ENCODE assay signal across 10 mouse cellular contexts in genomic region chr8:70605871-70606779, GRCm38 (mm10). TPM values are rescaled to one million over a fixed set of nuclear protein-coding genes. Genes with fewer than 3 reads are reported as not detected.
DNase-seq lines count a peak whose midpoint lies in the region; ATAC-seq lines count a peak whose summit lies in the region.
"Had no signal": no experiment of that assay in that cellular context is flagged by ENCODE, and none has a peak within 500 bp of the region (broad histone marks: within the 10 kb centered on the region; RNA-seq: fewer than 3 reads in every experiment).

No protein-coding gene starts in this region.

- H3K27ac ChIP-seq in forebrain, embryonic 12.5 days: 0 out of 2 replicates have a peak overlapping the region, but pooled peaks have one; percentile 19
- H3K27ac ChIP-seq in forebrain, embryonic 14.5 days (ENCODE audit: low read depth, low read length): no peak overlapping the region
- H3K27ac ChIP-seq in lung, embryonic 15.5 days: no peak overlapping the region
- no peak overlapping the region for H3K27ac ChIP-seq in limb, embryonic 11.5 days (replicated peaks; ENCODE audit: low read depth, low read length)
- H3K27ac ChIP-seq in neural tube, embryonic 15.5 days (replicated peaks): no peak overlapping the region

- H3K9ac ChIP-seq in forebrain, embryonic 12.5 days: no peak overlapping the region; the same call in 1 of the 2 replicates
- H3K9ac ChIP-seq in forebrain, embryonic 14.5 days (ENCODE audit: low read length): no peak overlapping the region
- H3K9ac ChIP-seq in lung, embryonic 15.5 days: no peak overlapping the region
- H3K9ac ChIP-seq in limb, embryonic 11.5 days (ENCODE audit: low read length): peak overlapping the region; percentile 30; the same call in 1 of the 2 replicates
- no peak overlapping the region for H3K9ac ChIP-seq in neural tube, embryonic 15.5 days (replicated peaks)

- peaks cover 17% of the 10 kb centered on the region; the same call in 1 of the 2 replicates for H3K27me3 ChIP-seq in forebrain, embryonic 12.5 days
- H3K27me3 ChIP-seq in forebrain, embryonic 14.5 days (replicated peaks; ENCODE audit: control insufficient read depth, insufficient read depth, low read length): peaks cover 2% of the 10 kb centered on the region; the same call in 1 of the 2 replicates
- H3K27me3 ChIP-seq in lung, embryonic 15.5 days: no peaks in the 10 kb centered on the region
- H3K27me3 ChIP-seq in limb, embryonic 11.5 days (ENCODE audit: control insufficient read depth, insufficient read depth, low read length): no peaks in the 10 kb centered on the region
- H3K27me3 ChIP-seq in neural tube, embryonic 15.5 days (replicated peaks): no peaks in the 10 kb centered on the region

- peak overlapping the region; percentile 84; the same call in 1 of the 2 replicates for H3K4me2 ChIP-seq in forebrain, embryonic 12.5 days
- no peak overlapping the region for H3K4me2 ChIP-seq in forebrain, embryonic 14.5 days (ENCODE audit: low read length)
- peak overlapping the region; percentile 95; the same call in 1 of the 2 replicates for H3K4me2 ChIP-seq in lung, embryonic 15.5 days
- H3K4me2 ChIP-seq in limb, embryonic 11.5 days (ENCODE audit: low read depth, severe bottlenecking): peak overlapping the region; percentile 90
- peak overlapping the region; percentile 74 for H3K4me2 ChIP-seq in neural tube, embryonic 15.5 days

- WGBS in forebrain, embryonic 12.5 days: 90% methylated on average over 9 of the region's 9 CpGs
- WGBS in forebrain, embryonic 14.5 days: 94% methylated on average over 9 of the region's 9 CpGs
- WGBS in lung, embryonic 15.5 days: 88% methylated on average over 9 of the region's 9 CpGs
- WGBS in limb, embryonic 11.5 days: 89% methylated on average over 9 of the region's 9 CpGs
- 89% methylated on average over 9 of the region's 9 CpGs for WGBS in neural tube, embryonic 15.5 days

- H3K4me3 ChIP-seq in forebrain, embryonic 12.5 days (replicated peaks): no peak overlapping the region
- H3K4me3 ChIP-seq in forebrain, embryonic 14.5 days (ENCODE audit: low read depth, low read length): no peak overlapping the region
- no peak overlapping the region for H3K4me3 ChIP-seq in lung, embryonic 15.5 days
- no peak overlapping the region; the same call in 1 of the 2 replicates for H3K4me3 ChIP-seq in limb, embryonic 11.5 days (ENCODE audit: low read depth, low read length)
- no peak overlapping the region for H3K4me3 ChIP-seq in neural tube, embryonic 15.5 days (replicated peaks)

- H3K36me3 ChIP-seq in forebrain, embryonic 12.5 days (replicated peaks): peaks cover 11% of the 10 kb centered on the region
- H3K36me3 ChIP-seq in forebrain, embryonic 14.5 days (ENCODE audit: control insufficient read depth, insufficient read depth, low read length): peaks cover 4% of the 10 kb centered on the region; the same call in 1 of the 2 replicates
- H3K36me3 ChIP-seq in lung, embryonic 15.5 days: peaks cover 15% of the 10 kb centered on the region
- H3K36me3 ChIP-seq in limb, embryonic 11.5 days (ENCODE audit: control insufficient read depth, insufficient read depth, low read length): peaks cover 11% of the 10 kb centered on the region
- H3K36me3 ChIP-seq in neural tube, embryonic 15.5 days: 0 out of 2 replicates have a peak, but pooled peaks cover 8% of the 10 kb centered on the region

- ATAC-seq in forebrain, embryonic 12.5 days (ENCODE audit: low FRiP score): no peak
- no peak for ATAC-seq in forebrain, embryonic 14.5 days
- no peak for ATAC-seq in lung, embryonic 15.5 days (ENCODE audit: borderline replicate concordance, extremely low read depth, low FRiP score, low TSS enrichment)
- ATAC-seq in limb, embryonic 11.5 days (ENCODE audit: insufficient number of reproducible peaks, low FRiP score, low TSS enrichment, low read depth): no peak
- ATAC-seq in neural tube, embryonic 15.5 days (ENCODE audit: low FRiP score): no peak

- DNase-seq in forebrain, embryonic 14.5 days (ENCODE audit: low spot score): no peak
- DNase-seq in lung, postnatal 25 days (ENCODE audit: low spot score): no peak
- no peak for DNase-seq in limb, embryonic 11.5 days (ENCODE audit: low spot score)
- DNase-seq in urinary bladder, postnatal 4 days (ENCODE audit: low spot score in 2 of 2): no peak
- DNase-seq in lung, postnatal 36 days: no peak
- DNase-seq: adrenal gland, adult 8-10 months; spleen, adult 18-20 months had no signal

- H3K4me1 ChIP-seq in forebrain, embryonic 12.5 days: peaks cover 76% of the 10 kb centered on the region
- H3K4me1 ChIP-seq in forebrain, embryonic 14.5 days (ENCODE audit: control insufficient read depth, insufficient read depth, low read length): peaks cover 38% of the 10 kb centered on the region
- peaks cover 47% of the 10 kb centered on the region for H3K4me1 ChIP-seq in lung, embryonic 15.5 days
- H3K4me1 ChIP-seq in limb, embryonic 11.5 days (ENCODE audit: control insufficient read depth, insufficient read depth, low read length): peaks cover 31% of the 10 kb centered on the region
- peaks cover 75% of the 10 kb centered on the region for H3K4me1 ChIP-seq in neural tube, embryonic 15.5 days

- no peaks in the 10 kb centered on the region for H3K9me3 ChIP-seq in forebrain, embryonic 12.5 days
- H3K9me3 ChIP-seq in forebrain, embryonic 14.5 days (replicated peaks; ENCODE audit: control insufficient read depth, low read length): no peaks in the 10 kb centered on the region
- H3K9me3 ChIP-seq in lung, embryonic 15.5 days: no peaks in the 10 kb centered on the region
- no peaks in the 10 kb centered on the region for H3K9me3 ChIP-seq in limb, embryonic 11.5 days (ENCODE audit: control insufficient read depth, low read length)
- no peaks in the 10 kb centered on the region for H3K9me3 ChIP-seq in neural tube, embryonic 15.5 days (replicated peaks)

RNA-seq across cellular contexts. Expression of gene Ssbp4, which starts 2.5 kb away (rescaled TPM):
- polyA plus RNA-seq in forebrain, embryonic 12.5 days (2016; fragmentation: Nextera tagmentation; extraction: Ambion mirVana): 97.4 and 106 TPM in 2 replicates
- polyA plus RNA-seq in forebrain, embryonic 14.5 days (2014; fragmentation: Nextera tagmentation; extraction: Ambion mirVana): 135 and 147 TPM in 2 replicates
- polyA plus RNA-seq in lung, embryonic 15.5 days (2015; fragmentation: Nextera tagmentation; extraction: Ambion mirVana): 111 and 122 TPM in 2 replicates
- 167 and 177 TPM in 2 replicates for polyA plus RNA-seq in limb, embryonic 11.5 days (2014; fragmentation: Nextera tagmentation; extraction: Ambion mirVana)
- 170 and 175 TPM in 2 replicates for polyA plus RNA-seq in neural tube, embryonic 15.5 days (2015; fragmentation: Nextera tagmentation; extraction: Ambion mirVana)

RNA-seq across cellular contexts. Expression of gene Lrrc25, which starts 9.8 kb away (rescaled TPM):
- 0.31 and 0.45 TPM in 2 replicates for polyA plus RNA-seq in forebrain, embryonic 12.5 days (2016; fragmentation: Nextera tagmentation; extraction: Ambion mirVana)
- 0.89 and 1.9 TPM in 2 replicates for polyA plus RNA-seq in forebrain, embryonic 14.5 days (2014; fragmentation: Nextera tagmentation; extraction: Ambion mirVana)
- polyA plus RNA-seq in lung, embryonic 15.5 days (2015; fragmentation: Nextera tagmentation; extraction: Ambion mirVana): 1.9 and 2.5 TPM in 2 replicates
- polyA plus RNA-seq in limb, embryonic 11.5 days (2014; fragmentation: Nextera tagmentation; extraction: Ambion mirVana): 0.57 TPM in 2 replicates
- polyA plus RNA-seq in neural tube, embryonic 15.5 days (2015; fragmentation: Nextera tagmentation; extraction: Ambion mirVana): 1.5 and 2.6 TPM in 2 replicates

RNA-seq across cellular contexts. Expression of gene Isyna1, which starts 12.0 kb away (rescaled TPM):
- polyA plus RNA-seq in forebrain, embryonic 12.5 days (2016; fragmentation: Nextera tagmentation; extraction: Ambion mirVana): 101 and 107 TPM in 2 replicates
- polyA plus RNA-seq in forebrain, embryonic 14.5 days (2014; fragmentation: Nextera tagmentation; extraction: Ambion mirVana): 59.0 and 75.1 TPM in 2 replicates
- 134 TPM in 2 replicates for polyA plus RNA-seq in lung, embryonic 15.5 days (2015; fragmentation: Nextera tagmentation; extraction: Ambion mirVana)
- 100 and 114 TPM in 2 replicates for polyA plus RNA-seq in limb, embryonic 11.5 days (2014; fragmentation: Nextera tagmentation; extraction: Ambion mirVana)
- polyA plus RNA-seq in neural tube, embryonic 15.5 days (2015; fragmentation: Nextera tagmentation; extraction: Ambion mirVana): 137 and 142 TPM in 2 replicates

RNA-seq across cellular contexts. Expression of gene Gdf15, which starts 26.1 kb away (rescaled TPM):
- 0.14 TPM in 1 of 2 replicates, not detected in the other for polyA plus RNA-seq in forebrain, embryonic 12.5 days (2016; fragmentation: Nextera tagmentation; extraction: Ambion mirVana)
- 0.16 and 0.20 TPM in 2 replicates for polyA plus RNA-seq in forebrain, embryonic 14.5 days (2014; fragmentation: Nextera tagmentation; extraction: Ambion mirVana)
- polyA plus RNA-seq in lung, embryonic 15.5 days (2015; fragmentation: Nextera tagmentation; extraction: Ambion mirVana): 0.31 and 0.45 TPM in 2 replicates
- 0.15 TPM in 1 of 2 replicates, not detected in the other for polyA plus RNA-seq in limb, embryonic 11.5 days (2014; fragmentation: Nextera tagmentation; extraction: Ambion mirVana)
- 0.22 TPM in 2 replicates for polyA plus RNA-seq in neural tube, embryonic 15.5 days (2015; fragmentation: Nextera tagmentation; extraction: Ambion mirVana)

RNA-seq across cellular contexts. Expression of gene Pgpep1, which starts 54.1 kb away (rescaled TPM):
- polyA plus RNA-seq in forebrain, embryonic 12.5 days (2016; fragmentation: Nextera tagmentation; extraction: Ambion mirVana): 69.3 and 70.4 TPM in 2 replicates
- polyA plus RNA-seq in forebrain, embryonic 14.5 days (2014; fragmentation: Nextera tagmentation; extraction: Ambion mirVana): 85.7 and 101 TPM in 2 replicates
- polyA plus RNA-seq in lung, embryonic 15.5 days (2015; fragmentation: Nextera tagmentation; extraction: Ambion mirVana): 38.5 and 47.7 TPM in 2 replicates
- 48.9 and 59.4 TPM in 2 replicates for polyA plus RNA-seq in limb, embryonic 11.5 days (2014; fragmentation: Nextera tagmentation; extraction: Ambion mirVana)
- polyA plus RNA-seq in neural tube, embryonic 15.5 days (2015; fragmentation: Nextera tagmentation; extraction: Ambion mirVana): 78.6 TPM in 2 replicates
